Mouse (Mus musculus) cerebellum, adult (tissue): ENCODE measurements at regions not wholly inside any gene's neighbourhood (a gene's known extent, or its start where the extent isn't known, plus 50 kb on each side); places are given as distances from the start of the nearest gene placed in this dataset.

Source experiments
- ATAC-seq: cut with Nextera tagmentation; 2 replicates; pipeline ENCODE4 v1.9.2; 2017; ENCODE audit warnings: mild to moderate bottlenecking, moderate library complexity, mixed read lengths; ENCODE audit not compliant: insufficient number of reproducible peaks, low FRiP score, low TSS enrichment

DNA sequence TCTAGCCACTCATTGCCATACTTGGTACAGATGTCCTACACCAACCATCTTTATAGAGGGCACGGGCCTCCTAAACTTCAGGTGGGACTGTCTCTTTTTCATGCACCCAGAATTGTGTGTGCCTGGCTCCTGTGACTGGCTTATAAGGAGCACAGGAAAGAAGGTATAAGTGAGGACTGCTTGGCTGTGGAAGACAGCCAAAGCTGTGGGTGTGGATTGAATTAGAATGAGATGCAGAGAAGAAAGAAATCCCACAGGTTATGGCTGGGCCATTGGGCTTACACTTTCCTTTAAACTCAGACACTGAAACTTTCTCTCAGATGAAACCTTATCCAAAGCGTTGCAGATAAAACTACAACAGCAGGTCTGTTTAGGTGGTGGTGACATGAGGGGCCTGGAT is 239.5 kb upstream of the Fam160b2 start:
- no peak for ATAC-seq

DNA sequence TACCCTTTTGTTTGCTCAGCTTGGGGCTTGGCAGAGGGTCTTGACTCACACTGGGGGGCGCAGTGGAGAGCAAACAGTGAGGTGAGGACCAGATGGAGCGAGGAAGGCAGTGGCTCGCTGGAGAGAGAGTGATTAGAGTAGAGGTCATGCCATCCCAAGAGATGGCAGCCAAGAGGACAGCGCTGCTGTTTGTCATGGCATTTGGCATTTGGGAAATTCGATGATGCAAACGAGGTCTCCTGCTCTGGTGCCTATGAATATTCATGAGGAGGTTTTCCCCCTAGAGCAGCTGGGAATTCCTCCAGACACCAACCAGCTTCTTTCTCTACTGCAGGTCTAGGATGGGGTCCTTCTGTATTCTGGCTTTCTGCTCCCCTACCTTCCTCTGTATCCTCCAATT is 237.9 kb upstream of the Fam160b2 start:
- ATAC-seq = no peak

DNA sequence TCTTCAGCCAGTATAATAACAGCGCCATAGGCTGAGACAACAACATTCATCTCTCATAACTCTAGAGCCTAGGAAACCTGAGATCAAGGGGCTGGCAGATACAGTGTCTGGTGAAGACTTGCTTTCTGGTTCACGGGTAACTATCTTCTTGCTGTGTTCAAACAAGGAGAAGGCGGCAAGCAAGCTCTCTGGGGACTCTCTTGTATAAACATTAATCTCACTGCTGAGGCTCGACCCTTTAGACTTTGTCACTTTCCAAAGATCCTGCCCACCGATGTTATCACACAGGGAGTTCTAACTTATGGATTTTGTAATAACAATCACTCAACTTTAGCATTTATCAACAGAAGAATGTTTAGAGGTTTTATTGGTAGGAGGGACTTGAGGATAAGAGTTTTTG is 233.6 kb upstream of the Fam160b2 start:
- no peak for ATAC-seq

DNA sequence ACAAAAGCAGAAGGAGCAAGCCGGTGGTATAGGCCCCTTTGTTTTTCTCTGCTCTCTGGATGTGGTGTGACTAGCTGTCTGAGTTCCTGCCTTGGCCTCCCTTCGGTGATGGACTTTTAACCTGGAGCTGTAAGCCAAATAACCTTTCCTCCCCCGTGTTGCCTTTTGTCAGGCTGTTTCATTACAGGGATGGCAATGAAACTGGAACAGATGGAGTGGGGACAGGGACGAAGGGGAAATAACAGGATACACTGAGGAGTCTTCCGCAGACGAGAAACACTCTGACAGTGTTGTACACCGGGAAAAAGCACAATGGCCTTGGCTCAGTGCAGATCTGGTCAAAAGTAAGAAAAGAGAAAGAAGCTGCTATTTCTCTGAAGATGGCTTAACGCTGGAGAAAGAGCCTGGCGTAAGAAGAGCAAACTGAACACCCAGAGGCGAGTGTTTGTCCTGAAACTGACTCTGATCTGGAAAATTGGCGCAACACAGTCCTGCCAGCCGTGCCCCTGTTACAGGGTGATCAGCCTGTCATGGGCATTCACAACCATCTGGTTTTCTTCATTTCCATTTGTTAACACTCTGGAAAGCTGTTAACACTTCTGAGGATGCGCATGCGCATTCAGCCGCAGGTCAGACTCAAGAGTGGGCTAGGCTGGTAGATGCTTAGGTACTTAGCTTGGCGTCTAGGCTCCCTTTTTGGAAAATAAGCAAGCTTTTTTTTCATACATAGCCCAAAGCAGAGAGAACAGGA is 233.0 kb upstream of the Fam160b2 start:
- ATAC-seq = peak; percentile 59; the same call in 1 of the 2 replicates

DNA sequence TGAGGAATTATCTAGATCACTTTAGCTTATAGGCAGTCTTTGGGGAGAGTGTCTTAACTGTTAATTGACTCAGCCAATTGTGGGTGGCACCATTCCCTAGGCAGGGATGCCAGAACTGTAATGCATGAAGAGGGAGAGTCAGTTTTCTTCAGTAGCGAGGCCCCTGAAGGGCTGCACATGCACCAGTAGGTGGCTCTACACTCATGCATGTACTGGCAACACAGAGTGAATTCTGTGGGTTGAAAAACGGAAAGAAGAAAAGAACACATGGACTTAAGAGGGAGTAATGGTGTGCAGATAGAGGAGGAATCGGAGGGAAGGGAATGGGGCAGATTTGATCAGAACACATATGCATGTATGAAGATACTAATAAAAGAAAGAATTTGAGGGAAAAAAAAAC is 232.4 kb upstream of the Fam160b2 start:
- ATAC-seq = no peak
